Mouse (Mus musculus) macrophage (primary cell): Measurements from ENCODE around the gene Tex22. TPM values are rescaled to one million over a fixed set of nuclear protein-coding genes. Genes with fewer than 3 reads are reported as not detected.

Experiments used
- H3K27ac ChIP-seq: fragments of 350-480 bp; formaldehyde crosslinking; 2 replicates; pipeline ENCODE4 v1.9.0; 2021
- H3K36me3 ChIP-seq: fragments of 350-480 bp; formaldehyde crosslinking; 2 replicates; pipeline ENCODE4 v1.9.0; 2021; ENCODE audit errors: inconsistent target
- H3K4me3 ChIP-seq: fragments of 350-480 bp; formaldehyde crosslinking; 2 replicates; pipeline ENCODE4 v1.9.0; 2021; ENCODE audit errors: inconsistent target
- H3K79me2 ChIP-seq: fragments of 350-480 bp; formaldehyde crosslinking; 2 replicates; pipeline ENCODE4 v1.9.0; 2021; ENCODE audit errors: inconsistent target
- WGBS: methylation state at CpG from one replicate; pipeline ENCODE4 v1.1.7; 2026; ENCODE audit warnings: inconsistent platforms; ENCODE audit not compliant: missing documents; 5-methylcytosine and 5-hydroxymethylcytosine counted together
- polyA plus RNA-seq: library from polyadenylated mRNA; stranded (reverse); fragments of 250-400 nt; gene quantifications from 3 replicates; pipeline ENCODE4 v1.2.4, GENCODE M21; 2018; ENCODE audit warnings: inconsistent platforms

Gene Tex22
- polyA plus RNA-seq, 1 experiment from 2014 or later, result not detected

GRCm38 (mm10) chr12:113101251-113101960 lies 27.1 kb downstream of the Tex22 start:
- Histone ChIP-seq H3K79me2 (peaks cover 67% of the 10 kb centered on the region), H3K36me3 (no peaks in the 10 kb centered on the region), H3K27ac (no peak overlapping the region), H3K4me3 (no peak overlapping the region)
- 60% methylated on average over 8 of the region's 9 CpGs for WGBS

DNA sequence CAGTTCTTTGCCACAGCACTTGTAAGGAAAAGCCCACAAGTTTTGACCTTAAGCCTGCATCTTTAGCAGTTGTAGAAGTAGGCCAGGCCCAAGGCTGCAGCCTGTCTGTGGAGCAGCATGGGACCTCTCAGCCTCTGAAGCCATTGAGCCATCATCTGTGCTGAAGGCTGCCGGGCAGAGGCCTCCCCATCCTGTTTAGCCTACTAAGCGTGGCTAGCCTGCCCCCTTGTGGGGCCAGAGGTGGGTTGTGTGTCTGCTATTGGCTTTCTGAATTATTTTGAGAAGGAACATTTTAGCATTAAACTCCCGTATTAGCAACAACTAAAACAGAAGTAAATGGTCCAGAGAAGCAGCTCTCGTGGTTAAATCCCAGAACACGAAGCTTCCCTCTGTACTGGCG lies 28.2 kb downstream of the Tex22 start:
- Histone ChIP-seq H3K4me3 (no peak overlapping the region), H3K36me3 (no peaks in the 10 kb centered on the region), H3K27ac (no peak overlapping the region), H3K79me2 (peaks cover 78% of the 10 kb centered on the region)
- WGBS, result 36% methylated on average over 6 of the region's 6 CpGs

DNA sequence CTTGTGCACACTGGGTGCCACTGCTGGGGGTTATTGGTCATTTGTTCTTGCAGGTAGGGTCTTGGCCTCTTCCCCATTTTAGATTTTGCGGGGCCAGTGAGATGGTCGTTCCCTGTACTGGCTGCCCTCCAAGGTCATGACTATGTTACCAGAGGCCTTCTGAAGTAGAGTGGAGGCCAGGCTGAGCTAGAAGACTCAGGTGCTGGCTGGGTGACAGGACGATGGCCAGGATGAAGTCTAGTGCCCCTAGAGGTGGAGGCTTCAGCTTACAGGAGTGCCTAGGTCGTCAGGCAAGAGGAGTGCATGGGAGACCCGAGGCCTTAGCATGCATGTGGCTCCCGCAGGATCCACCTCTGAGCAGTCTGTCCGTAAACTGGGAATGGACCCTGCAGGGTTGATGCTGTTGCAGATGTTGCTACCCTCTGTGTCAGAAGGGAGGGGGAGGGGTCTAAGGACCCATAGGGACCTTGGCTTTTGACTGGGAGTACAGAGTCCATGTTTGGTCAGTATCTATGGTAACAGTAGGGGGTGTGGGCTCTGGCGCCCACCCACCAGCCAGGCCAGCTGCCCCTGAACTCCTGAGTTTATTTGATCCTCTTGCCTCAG lies 29.6 kb downstream of the Tex22 start:
- 80% methylated on average over 8 of the region's 8 CpGs for WGBS
- peaks cover 91% of the 10 kb centered on the region for H3K79me2 ChIP-seq
- no peaks in the 10 kb centered on the region for H3K36me3 ChIP-seq
- H3K4me3 ChIP-seq, result no peak overlapping the region
- no peak overlapping the region for H3K27ac ChIP-seq

DNA sequence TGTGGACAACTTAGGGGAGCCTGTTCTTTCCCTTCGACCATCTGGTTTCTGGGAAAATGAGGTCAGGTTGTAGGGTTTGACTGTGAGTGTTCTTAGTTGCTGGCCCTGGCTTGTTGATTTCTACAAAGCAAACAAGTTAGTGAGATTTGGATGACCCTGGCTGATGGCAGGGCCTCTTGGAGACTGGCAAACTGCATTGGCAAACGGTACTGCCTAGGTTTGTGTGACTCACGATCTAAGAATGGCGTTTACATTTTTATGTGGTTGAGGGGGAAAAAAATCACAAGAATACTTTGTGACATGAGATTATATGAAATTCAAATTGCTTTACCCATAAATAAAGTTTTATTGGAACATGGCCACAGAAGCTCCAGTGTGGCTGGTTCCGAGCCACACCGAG lies 32.1 kb downstream of the Tex22 start:
- peaks cover 90% of the 10 kb centered on the region for H3K79me2 ChIP-seq
- no peak overlapping the region for H3K4me3 ChIP-seq
- no peak overlapping the region for H3K27ac ChIP-seq
- no peaks in the 10 kb centered on the region for H3K36me3 ChIP-seq
- 94% methylated on average over 6 of the region's 6 CpGs for WGBS

DNA sequence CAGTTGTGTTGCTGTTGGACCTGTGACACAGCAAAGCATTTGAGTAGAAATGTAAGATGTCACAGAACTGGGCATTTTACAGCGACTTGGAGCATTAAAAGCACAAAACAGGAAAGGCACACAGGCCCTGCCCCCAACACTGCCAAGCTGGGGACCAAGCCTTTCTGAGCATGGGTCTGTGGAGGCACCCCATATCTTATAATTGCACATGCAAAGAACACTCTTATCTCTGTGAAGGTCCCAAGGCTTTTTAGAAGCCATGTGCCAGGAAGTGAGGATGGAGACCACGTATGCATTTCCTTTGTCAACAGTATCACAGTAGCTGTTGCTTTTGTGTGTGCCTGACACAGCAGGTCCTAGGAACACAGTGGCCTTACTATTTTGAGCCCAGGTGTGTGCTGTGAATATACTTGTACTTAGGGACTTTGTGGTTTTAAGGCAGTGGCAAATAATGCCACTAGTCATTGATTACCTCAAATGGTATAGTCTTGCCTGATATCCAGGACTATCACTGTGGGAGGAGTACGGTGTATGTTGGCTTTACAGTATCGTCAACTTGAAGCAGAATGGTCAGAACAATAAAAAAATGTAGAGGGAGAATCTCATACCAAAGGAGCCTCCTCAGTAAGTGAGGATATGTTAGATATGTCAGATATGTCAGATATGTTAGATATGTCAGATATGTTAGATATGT lies 33.3 kb downstream of the Tex22 start:
- Histone ChIP-seq H3K27ac (no peak overlapping the region), H3K4me3 (no peak overlapping the region)

DNA sequence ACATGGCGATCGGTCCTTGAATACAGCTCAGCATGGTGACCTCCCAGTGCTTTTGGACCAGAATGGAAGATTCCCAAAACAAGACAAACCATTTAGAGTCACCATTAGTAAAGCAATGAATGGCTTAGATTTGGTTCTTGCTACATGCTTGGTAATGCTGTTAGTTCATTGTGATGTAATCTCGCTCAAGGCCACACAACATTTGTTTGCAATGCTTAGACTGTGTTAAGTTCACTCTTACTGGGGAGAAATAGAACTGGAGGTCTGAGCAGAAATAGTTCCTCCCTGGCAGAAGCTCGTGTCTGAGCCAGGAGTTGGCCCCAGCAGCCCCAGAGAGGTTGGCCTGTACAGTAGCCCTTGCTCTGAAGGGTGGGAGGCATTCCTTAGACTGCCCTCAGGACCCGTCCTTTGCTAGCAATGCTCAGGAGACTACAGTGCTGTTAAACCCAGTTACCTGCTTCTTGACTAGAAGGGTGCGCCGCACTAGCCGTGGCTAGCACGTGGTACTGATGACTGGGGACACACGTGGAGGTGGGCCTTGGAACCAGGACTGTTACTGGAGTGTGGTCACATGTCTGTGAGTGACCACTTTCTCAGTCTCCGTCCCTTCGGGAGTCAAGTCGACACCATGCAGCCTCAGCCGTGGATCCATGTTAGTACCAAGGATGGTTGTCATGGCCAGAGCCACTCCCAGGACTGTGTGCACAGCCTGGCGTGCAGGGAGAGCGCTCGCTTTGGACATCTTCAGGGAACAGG lies 34.4 kb downstream of the Tex22 start:
- WGBS, result 95% methylated on average over 17 of the region's 17 CpGs
- no peaks in the 10 kb centered on the region for H3K36me3 ChIP-seq
- H3K4me3 ChIP-seq, result no peak overlapping the region
- no peak overlapping the region for H3K27ac ChIP-seq
- peaks cover 86% of the 10 kb centered on the region for H3K79me2 ChIP-seq

More for the DNA sequence above, 33.3 kb downstream of the Tex22 start:
- 68% methylated on average over 4 of the region's 4 CpGs for WGBS
- Histone ChIP-seq H3K79me2 (peaks cover 97% of the 10 kb centered on the region), H3K36me3 (no peaks in the 10 kb centered on the region)

DNA sequence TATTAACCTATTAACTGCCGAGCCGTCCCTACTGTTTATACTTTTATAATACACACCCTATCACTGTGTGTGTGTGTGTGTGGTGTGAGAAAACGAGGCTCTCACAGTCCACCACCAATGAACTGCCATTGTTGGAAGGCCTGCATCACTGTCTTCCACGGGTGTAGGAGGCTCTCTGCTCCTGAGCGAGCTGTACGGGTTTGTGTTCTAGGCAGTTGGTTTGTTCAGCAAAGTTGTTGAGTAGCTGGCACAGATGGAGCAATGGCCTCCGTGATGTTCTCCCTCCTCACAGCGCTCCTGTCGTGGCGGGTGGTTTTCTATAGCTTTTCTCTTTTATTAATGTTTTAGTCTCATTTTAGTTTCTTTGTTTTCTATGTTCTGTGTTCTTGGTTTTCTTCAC lies 35.5 kb downstream of the Tex22 start:
- Histone ChIP-seq H3K79me2 (peaks cover 75% of the 10 kb centered on the region), H3K36me3 (no peaks in the 10 kb centered on the region), H3K4me3 (no peak overlapping the region), H3K27ac (no peak overlapping the region)
- 95% methylated on average over 9 of the region's 10 CpGs for WGBS

DNA sequence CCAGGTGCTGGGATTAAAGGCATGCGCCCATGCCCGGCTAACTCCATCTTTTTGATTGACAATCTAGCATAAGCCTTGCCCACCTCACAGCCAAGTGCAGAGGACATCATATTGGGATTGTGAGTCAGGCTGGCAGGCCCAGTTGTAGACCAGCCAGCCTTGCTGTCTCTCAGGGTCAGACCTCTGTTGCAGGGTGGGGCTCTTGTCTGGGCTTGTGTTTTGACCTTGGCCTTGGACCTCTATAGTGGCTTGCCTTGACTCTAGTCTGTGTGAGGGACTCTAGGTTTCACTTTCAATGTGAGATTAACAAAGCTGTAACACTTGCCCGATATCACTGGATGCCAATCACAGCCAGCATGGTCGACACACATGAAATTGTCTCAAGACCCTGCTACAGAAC lies 39.8 kb downstream of the Tex22 start:
- Histone ChIP-seq H3K36me3 (peaks cover 18% of the 10 kb centered on the region; the same call in 1 of the 2 replicates), H3K4me3 (no peak overlapping the region), H3K27ac (no peak overlapping the region), H3K79me2 (peaks cover 32% of the 10 kb centered on the region)
- WGBS, result 96% methylated on average over 4 of the region's 4 CpGs

DNA sequence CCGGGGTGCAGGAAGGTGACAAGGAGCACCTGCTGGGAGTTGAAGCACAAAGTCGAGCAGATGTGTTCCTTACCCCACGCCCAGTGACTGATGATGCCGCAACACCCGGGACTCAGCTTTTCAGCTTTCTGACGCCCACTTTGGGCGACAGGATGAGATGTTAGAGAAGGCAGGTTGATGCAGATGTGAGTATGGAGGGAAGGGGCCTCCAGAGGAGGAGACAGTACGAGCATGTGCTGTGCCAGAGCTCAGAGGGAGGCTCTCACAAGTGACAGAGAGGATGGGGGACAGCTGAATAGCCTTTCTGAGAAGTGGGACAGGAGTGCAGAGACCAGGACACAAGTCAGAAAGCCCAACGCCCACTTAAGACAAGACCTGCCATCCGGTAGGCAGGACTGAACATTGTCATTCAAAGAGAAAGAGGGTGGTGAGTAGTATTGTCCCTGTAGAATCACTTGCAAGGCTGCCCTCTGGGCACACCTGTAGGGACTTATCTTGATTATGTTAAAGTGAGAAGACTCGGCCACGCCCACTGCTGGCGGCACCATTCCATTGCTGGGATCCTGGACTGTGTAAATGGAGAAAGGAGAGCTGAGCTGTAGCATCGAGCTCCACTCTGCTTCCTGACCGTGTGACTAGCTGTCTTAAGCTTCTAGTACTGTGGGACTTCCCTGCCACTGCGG lies 40.7 kb downstream of the Tex22 start:
- H3K4me3 ChIP-seq, result no peak overlapping the region
- no peak overlapping the region for H3K27ac ChIP-seq
- H3K79me2 ChIP-seq, result peaks cover 23% of the 10 kb centered on the region
- WGBS, result 89% methylated on average over 15 of the region's 16 CpGs
- H3K36me3 ChIP-seq, result peaks cover 18% of the 10 kb centered on the region; the same call in 1 of the 2 replicates

DNA sequence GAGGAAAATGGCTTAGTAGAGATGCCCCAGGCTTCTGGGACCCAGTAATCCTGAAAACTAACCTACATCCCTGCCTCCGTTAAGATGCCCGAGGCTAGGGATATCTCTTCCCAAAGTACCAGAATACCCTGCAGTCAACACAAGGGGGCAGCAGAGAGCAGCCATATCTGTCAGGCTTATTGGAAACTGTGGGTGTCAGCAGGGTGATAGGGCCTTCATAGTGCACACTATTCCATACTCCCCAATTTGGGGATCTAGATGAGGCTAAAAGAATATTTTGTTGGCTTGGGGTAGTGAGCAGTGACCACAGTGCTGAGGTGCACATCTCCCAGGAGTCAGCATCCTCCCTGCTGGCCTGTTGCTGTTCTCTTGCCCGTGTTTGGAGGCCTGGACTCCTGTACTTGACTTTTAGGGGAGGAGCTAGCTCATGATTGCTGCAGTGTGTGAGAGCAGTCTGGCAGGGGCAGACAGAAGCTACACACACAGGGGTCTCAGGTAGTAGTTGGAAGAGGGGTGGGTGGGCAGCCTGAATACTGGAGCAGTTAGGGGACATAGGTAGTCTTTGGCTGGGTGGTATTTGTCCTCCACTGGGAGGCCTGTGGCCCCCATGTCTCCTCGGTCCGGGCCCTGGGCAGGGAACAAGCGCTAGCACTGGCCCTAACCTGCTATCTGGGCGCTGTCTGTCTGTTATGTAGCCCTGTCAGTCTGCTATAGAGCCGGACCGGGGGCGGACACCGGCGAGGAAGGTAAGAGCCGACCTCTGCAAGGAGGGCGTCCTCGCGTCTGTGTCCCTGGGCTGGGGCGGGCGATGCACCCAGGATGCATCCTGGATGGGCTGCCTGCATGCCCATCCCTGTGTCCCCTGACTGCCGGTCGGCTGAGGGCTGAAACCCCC lies 45.5 kb downstream of the Tex22 start:
- peaks cover 50% of the 10 kb centered on the region for H3K36me3 ChIP-seq
- 91% methylated on average over 20 of the region's 20 CpGs for WGBS

GRCm38 (mm10) chr12:113124726-113125125 lies 50.4 kb downstream of the Tex22 start:
- Histone ChIP-seq H3K36me3 (peaks cover 63% of the 10 kb centered on the region), H3K79me2 (no peaks in the 10 kb centered on the region), H3K27ac (peak overlapping the region; percentile 81), H3K4me3 (no peak overlapping the region)
- 58% methylated on average over 6 of the region's 6 CpGs for WGBS

More for the DNA sequence above, 45.5 kb downstream of the Tex22 start:
- Histone ChIP-seq H3K27ac (no peak overlapping the region), H3K4me3 (no peak overlapping the region), H3K79me2 (no peaks in the 10 kb centered on the region)

- peaks cover 85% of the 10 kb centered on the region for H3K36me3 ChIP-seq
- H3K27ac ChIP-seq, result no peak overlapping the region
- H3K4me3 ChIP-seq, result no peak overlapping the region
- H3K79me2 ChIP-seq, result no peaks in the 10 kb centered on the region
- 89% methylated on average over 7 of the region's 8 CpGs for WGBS
These were observed 56.4 kb downstream of the Tex22 start for GRCm38 (mm10) chr12:113130732-113131131.

DNA sequence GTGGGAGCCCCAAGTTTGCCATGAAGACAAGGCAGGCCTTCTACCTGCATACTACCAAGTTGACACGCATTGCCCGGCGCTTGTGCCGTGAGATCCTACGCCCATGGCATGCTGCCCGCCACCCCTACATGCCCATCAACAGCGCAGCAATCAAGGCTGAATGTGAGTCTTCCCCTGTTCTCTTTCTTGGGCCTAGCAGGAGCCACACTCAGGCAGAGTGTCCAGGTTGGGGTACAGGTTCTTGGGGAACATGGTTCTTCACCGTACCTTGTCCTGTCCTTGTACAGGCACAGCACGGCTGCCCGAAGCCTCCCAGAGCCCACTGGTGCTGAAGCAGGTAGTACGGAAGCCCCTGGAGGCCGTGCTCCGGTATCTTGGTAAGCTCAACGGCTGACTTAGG lies 57.3 kb downstream of the Tex22 start:
- Histone ChIP-seq H3K4me3 (no peak overlapping the region), H3K79me2 (no peaks in the 10 kb centered on the region)
- 93% methylated on average over 14 of the region's 14 CpGs for WGBS

More for the DNA sequence above, 57.3 kb downstream of the Tex22 start:
- H3K36me3 ChIP-seq, result peaks cover 88% of the 10 kb centered on the region
- H3K27ac ChIP-seq, result no peak overlapping the region
